Mouse (Mus musculus) cerebellum, adult 2 months (tissue): ENCODE data around the gene Iqgap2.

Experiments used
- CTCF ChIP-seq: fragments of 200-500 bp; IDR thresholded peaks from 2 replicates; pipeline ENCODE4 v1.5.1; 2011; ENCODE audit warnings: low read depth, mild to moderate bottlenecking, control low read depth, low read length, moderate library complexity, borderline replicate concordance; ENCODE audit not compliant: insufficient read depth
- POLR2A ChIP-seq: fragments of 200-500 bp; IDR thresholded peaks from 2 replicates; pipeline ENCODE4 v1.6.1; 2011; ENCODE audit warnings: low read length, control low read depth, borderline replicate concordance; ENCODE audit not compliant: insufficient read depth

DNA sequence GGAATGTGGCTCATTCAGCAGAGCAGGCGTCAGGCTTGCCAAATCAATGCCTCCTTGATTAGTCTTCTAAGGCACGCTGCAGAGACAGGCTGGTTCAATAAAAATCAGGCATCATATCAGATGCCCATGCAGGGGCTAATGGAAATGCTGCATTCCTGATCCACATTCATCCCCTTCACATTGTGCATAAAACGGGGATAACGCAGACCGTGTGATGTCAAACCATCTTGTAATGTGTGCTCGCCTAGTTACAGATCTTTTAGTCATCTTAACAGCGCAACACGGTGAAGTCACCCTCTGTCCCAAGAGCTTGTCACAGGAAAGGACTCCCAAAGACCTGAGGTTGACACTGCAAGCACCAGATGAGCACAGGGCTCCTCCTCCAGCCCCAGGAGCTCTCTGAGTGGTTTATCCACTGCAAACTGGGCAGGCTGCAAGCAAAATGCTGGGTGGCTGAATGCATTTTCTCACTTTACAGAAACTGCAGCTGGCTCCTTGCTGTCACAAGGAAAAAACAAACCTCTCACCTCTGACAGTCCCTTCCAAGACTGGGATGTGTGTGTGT, 1.7 kb downstream of the Iqgap2 start:
- TF ChIP-seq CTCF (no peak), POLR2A (no peak)
